Mouse (Mus musculus) liver (tissue): ENCODE data around the gene Grm8.
"Not testable (repeated sequence)": the region's sequence is repeated elsewhere in the genome, so short reads cannot be mapped to it uniquely, and the experiment has no call there.

Experiments used
- DNase-seq: peaks from one replicate; pipeline ENCODE4 v3.0.0-alpha.2; 2020; ENCODE audit warnings: mixed read lengths

Grm8 gene

DNA sequence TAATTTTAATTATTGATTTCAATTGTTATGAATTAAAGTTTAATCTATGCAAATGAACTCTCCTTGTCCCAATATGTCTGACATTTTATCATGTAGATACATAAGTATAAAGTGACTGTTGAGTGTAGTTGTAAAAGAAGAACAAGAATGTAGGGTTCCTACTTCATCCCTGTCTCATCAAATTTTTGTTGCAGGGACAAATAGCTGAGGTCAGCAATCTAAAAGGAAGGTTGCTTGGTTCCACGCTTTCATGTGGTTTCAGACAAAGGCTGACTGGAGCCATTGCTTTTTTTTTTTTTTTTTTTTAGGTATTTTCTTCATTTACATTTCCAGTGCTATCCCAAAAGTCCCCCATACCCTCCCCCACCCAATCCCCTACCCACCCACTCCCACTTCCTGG lies 298.8 kb downstream of the Grm8 start:
- DNase-seq, result no peak

DNA sequence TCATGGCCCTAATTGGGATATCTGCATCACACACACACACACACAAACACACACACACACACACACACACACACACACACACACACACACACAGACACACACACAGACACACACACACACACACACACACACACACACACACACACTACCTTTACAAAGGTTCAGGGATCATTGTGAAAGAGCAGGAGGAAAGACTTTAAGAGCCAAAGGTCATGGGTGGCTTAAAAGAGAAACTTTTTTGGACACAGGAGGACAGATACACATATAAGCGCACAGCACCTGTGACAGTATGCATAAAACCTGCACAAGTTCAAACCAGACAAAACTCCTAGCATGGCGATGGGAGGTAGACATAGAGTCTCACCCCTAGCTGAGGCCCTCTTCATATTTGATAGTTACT lies 315.2 kb downstream of the Grm8 start:
- DNase-seq, result not testable (repeated sequence)

DNA sequence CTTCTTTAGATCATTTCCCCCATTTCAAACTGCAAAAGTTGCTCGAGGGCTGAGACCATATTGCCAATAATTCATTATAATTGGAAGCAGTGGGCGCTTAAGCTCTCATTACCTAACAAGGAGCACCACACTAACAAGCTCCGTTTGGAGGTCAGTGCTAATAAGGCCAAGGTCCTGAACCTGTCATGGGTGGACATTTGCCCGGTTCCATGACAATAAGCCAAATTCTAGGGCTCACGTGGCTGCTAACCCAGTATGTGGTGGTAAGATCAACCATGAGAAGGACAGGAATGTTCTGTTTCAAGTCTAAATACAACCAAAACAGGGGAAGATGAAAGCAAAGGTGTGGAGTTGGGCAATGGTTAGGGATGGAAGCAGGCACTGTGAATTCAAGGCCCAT lies 322.2 kb downstream of the Grm8 start:
- no peak for DNase-seq

DNA sequence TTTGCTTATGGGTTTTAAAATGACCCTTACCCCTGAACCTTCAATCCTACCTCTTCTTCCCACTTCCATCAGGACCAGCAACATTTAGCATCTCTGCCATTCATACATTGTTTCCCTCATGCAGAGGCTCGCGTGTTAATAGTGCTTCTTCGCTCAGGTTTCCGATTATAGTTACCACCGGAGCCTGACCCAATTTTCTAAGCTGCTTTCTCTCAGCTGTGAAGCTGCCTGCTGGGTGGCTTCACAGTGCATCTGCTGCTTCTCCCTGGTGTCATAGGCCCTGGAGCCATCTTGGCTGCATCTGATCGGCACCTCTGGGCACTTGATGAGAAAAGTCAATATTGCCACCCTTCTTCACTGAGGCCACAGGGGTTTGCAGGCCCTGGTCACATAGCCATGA lies 325.0 kb downstream of the Grm8 start:
- no peak for DNase-seq

DNA sequence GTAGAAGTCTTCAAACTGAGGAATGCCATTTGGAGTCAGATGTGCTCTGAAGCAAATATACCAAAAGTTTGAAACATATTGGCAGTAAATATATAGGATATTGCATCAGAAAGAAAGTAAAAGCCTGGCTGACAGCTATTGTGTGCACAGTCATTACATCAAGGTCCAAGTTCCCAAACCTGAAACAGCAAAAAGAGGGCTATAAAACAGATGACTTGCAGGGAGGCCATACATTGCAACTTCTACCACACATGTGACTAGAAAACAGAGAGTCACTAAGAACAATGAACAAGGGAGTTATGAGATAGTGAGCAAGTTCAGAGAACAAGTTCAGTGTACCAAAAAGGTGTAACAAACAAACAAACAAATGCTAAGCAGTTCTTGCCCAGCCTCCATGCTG lies 328.2 kb downstream of the Grm8 start:
- no peak for DNase-seq

DNA sequence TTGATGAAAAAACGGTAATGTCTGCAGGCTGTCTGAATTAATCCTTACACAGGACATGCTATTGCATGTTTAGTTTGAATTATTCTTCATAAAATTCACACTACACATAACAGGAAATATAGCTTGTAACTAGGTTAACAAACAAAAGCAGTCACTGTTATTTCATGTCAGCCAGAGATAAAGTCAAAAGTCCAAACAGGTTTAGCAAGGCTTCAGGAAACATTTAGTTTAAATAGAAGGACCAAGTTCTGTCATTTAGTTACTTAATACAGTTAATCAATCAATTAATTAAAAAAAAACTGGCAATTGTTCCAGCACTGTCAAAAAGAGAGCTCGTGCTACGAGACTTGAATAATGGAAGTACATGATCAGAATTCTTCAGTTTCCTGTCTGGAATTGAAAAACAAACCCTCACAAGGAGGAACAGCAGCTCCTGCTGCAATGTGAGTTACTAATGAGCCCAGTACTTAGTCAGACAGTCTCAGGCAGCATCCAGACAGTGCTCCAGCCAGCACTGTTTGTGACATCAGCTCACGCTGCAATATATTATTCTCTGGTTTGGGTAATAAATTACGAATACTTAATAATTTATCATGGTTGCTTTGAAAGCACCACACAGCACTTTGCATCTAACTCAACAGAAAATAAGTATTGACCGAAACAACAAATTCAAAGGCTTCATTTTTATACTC lies 334.0 kb downstream of the Grm8 start:
- DNase-seq, result no peak

DNA sequence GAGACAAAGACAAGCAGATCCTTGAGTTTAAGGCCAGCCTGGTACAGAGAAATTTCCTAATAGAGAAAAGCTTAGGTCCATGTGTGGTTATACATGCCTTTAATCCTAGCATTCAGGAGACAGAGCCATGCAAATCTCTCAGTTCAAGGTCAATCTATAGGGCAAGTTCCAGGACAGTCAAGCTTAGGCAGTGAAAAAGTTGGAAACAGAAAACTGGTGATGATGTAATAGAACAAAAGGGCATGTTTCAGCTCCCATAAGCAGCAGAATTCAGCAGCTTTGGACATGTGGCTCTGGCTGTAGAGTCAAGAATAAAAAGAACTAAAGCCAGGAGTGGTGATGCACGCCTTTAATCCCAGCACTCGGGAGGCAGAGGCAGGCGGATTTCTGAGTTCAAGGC lies 336.2 kb downstream of the Grm8 start:
- no peak for DNase-seq

DNA sequence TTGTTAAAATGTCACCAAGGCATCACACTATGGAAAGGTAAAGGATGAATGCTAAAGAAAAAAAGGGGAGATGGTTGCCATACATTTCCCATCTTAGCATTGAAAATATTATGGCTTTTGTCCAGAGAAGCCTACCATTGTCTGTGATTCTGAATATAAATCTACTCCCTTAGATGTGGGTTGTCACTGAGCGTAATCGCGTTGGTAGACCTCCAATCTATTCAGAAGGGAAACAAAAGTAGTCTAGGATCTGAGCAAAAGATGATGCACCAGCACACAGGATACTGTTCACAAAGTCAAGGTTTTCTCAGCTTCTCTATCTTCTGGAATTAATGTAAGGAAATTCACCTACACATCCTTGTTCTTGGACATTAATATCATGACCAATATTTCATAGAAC lies 345.4 kb downstream of the Grm8 start:
- DNase-seq, result no peak

DNA sequence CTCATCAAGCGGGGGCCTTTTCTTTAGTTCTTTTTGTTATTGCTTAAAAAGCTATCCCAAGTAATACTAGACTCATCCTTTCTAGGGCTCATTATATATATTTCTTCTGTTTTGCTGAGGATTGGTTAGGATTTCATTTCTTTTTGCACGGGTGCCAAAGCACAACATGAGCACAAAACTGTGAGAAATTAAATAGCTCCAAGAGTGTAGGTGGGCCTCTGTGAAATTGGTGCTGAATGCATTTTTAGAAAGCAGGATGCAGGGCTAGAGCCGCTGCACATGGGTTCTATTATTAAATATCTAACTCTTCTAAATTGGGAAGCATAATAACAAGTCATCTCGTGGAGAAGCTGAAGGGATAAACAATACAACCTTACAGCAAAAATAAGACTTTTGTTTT lies 345.8 kb downstream of the Grm8 start:
- no peak for DNase-seq

DNA sequence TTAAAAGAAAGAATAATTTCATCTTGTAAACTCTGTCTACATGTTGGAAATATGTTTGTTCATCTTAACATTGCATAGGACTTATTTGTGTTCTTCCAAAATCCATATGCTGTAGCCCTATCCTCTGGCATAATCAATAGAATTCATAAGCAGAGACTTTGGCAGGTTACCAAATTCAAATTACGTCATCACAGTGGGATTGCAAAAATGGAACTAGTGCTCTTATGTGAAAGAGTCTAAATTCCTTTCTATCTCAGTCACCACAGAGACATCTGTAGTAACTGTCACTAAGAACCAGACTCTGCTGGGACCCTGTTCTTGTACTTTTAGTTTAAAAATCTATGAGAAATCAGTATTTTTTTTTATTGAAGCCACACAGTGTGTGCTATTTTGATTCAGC lies 352.7 kb downstream of the Grm8 start:
- DNase-seq, result no peak

DNA sequence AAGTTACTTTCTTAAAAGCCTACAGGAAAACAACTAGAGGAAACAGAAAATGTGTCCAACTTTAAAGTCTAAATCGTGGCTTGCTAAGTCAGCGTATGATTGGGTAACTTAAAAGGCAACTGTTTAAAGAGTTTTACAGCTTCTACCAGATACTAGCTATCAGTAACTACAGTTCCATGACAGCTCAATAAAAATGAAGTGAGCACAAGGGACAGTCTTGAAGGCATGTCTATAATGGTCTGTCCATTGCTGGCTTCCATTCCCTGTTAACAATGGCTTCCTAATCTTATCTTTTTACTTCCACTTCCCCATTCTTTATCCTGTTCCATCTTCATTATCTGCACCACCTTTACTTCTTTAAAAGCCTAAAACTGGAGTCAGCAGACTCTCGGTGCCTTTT lies 353.6 kb downstream of the Grm8 start:
- no peak for DNase-seq

DNA sequence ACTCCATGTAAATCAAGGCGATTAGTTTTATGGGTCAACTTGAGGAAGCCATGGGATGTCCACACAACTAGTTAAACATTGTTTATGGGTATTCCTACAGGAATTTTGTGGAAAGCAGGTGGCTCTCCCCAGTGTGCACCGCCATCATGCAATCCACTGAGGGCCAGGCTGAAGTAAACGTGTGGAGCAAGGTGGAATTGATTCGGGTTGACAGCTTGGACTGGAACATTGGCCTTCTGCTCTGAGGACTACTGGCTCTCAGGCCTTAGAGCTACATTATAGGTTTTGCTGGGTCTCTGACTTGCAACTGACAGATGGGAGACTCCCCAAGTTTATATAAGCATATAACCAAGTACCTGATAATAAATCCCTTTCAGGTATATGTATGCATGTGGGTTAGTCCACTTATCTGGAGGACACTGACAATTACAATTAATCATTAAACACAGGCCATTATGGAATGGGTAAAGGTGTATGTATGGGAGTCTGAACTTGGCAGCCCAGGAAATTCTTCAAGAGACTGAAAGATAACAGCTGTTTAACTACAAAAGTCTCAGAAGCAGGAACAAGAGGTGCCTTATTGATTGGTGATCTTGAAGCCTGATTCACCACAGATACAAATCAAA lies 359.2 kb downstream of the Grm8 start:
- DNase-seq, result no peak

DNA sequence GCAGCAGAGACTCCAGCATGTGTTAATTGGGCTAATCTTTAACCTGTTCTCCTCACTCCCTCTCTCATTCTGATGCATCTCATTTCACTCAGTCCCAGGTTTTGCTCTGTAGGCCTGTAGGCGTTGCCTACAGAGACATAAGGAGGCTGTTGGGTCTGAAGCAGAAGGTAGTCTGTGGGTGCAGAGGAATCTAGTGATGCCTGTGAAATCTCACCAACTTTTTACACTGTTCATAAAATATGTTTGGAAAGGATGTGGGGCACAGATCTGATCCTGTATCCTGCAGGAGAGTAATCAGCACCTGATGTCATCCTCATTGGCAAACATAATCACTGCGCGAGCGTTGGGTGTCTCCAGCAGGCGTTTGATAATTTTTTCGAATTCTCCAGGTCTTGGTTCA lies 372.9 kb downstream of the Grm8 start:
- DNase-seq, result no peak

DNA sequence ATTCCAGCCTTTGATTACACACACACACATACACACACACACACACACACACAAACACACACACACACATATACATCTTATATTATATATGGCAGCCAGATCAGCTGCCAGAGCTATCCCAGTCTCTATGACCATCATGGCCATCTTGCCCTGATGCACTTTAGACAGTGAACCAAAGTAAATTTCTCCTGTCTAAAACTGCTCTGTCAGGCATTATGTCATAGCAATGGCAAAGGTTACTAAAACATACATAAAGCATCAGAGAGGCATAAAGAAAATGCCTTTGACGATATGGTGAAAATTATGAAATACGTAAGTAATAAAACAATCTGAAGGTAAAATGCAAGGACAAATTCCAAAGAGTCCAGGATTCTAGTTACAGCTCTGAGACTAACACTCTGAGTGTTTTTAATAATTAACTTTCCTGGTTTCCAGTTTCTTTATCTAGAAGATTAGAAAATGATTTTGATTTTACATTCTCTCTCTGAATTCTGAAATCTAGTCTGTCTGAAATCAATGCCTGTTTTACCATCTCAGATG lies 381.6 kb downstream of the Grm8 start:
- no peak for DNase-seq

DNA sequence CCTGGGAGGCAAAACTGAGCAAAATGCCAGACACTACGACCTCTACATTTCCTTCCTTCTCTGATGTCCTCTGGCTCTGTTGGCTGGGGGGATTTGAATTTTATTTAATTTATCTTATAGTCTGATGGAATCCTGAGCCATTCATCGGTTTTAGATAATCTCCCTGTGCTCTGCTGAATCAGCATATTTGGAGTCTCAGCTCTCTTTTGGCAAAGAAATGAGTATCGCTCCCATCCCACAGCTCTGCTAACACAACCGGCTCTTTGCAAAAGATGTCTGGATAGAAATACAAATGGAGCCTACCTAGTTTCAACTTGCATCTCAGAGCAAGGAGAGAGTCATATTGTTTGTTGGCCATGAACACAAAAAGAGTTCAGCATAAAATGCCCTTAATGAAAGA lies 388.5 kb downstream of the Grm8 start:
- no peak for DNase-seq

DNA sequence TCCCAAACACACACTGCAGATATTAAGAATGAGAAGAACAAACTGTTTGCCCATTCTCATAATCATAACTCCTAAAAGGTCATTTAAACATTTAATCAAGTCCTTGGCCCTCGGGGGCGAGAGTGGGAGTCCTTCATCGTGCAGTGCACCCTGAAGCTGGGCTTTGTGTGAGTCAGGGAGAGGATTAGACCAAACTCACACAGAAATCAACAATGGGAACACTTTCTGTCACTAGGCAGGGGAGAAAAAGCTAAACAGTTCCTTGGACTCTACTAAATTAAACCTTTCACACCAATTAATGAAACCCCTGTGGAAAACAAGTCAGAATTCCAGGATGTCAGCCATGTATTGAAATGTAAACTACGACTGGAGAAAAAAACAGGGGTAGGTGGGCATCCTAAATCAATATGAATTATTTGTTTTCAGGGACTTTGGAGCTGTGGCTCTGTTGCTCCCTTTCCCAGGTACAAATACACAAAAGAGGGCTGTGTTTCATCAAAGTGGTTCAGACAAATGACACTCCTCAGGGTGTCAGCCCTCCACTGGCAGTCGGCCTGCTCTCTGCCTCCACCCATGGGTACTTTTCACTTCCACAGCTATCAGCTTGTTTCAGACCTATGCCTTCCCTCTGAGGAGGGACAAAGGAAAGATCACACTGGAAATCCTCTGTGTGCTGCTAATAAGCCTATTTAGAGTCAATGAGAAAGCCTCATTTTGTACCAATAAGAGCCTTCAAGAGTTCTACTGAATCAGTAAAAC lies 389.1 kb downstream of the Grm8 start:
- DNase-seq, result no peak

DNA sequence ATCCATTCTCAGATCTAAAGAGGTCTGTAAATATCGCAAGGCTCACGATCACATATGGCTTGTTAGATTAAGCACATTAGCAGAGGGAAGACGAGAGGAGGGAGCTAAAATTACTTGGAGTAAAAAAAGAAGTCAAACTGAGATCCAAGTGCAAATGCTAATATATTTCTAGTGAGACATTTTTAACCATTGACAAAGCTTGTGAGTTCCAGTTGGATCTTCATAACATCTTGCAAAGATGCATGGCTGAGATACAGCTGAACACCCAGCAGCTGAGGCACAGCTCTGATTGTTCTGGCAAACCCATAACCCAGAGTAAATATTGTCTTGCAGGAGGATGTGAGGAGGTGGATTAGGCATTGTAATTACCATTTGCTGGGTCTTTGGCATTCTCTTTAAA lies 445.6 kb downstream of the Grm8 start:
- DNase-seq, result no peak

DNA sequence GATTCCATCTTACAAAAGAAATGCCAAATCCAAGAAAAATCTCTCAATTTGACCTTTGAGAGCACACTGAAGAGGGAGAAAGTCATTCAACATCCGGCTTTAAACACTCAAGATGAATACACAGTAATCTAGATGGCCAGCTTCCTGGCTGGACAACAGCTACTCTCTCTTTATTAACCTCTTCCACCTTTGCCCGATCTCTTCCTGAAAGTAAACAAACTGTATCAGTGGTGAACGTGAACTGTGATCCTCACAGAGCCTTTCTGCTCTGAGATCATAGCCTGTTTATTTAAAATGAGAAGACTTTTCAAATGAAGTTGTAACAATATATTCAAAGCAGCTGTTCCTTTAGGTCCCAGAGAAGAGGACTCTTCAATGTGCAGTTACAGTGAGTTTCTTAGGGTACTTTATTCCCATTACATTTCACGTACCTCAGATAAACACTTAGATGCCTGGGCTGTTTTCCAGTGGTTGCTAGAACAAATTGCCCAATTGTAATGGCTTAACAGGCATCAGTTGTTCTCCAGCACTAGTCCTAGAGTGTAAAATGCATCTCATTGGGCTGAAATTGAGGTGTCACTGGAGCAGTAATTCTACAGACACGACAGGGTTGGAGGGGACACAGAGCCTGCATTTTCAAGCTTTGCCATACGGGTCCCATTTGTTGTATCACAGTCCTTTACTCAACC lies 473.1 kb downstream of the Grm8 start:
- no peak for DNase-seq

DNA sequence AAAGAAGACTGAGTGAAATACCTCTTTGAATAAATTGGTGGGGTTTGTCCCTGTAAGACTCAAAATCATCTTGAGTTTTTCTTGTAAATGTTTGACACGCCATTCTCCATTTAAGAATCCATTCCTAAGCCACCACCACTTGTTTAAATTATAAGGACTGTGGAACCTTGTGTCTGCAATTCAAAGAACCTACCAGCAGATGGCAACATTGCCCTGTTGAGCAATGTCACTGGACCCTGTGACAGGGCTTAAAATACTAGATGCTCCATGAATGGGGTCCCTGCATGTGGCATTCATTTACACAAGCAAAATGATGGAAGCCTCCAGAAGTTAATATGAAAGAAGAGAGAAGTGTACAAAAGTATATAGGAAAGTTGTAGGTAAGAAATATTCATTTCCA lies 477.5 kb downstream of the Grm8 start:
- DNase-seq, result peak; percentile 23

DNA sequence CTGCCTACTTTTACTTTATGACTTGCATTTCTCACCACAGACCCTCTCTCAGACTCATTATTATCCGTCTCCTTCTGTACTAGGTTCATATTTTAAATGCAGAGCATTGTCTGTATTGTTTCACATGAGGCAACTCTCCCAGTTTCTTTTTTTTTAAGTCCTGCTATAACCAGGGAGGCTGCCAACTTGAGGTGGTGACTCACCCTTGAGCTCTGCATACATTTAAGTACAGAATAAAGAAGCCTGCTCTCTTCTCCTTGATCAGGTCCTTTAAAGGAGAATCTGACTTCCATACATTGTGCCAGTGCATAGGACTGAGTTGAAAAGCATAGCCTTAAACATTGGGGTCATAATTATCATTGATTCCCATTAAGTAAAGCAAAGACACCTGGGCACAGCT lies 488.5 kb downstream of the Grm8 start:
- no peak for DNase-seq

DNA sequence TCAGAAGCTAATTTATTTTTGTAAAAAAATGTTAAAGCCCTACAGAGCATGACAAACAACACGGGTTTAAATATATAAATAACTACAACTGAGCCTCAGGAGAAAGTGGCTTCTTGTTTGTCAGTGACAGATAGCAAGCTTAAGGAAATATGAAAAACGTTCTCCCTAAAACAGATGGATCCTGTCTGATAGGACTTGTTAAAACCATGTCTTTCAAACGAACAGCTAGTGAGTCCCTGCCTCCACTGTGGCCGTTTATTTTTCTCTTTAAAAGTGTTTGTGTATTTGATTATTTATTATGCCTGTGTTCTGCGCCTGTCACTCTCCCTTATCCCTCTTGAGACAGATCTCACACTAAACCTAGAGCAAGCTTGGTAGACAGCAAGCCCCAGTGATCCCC lies 489.9 kb downstream of the Grm8 start:
- no peak for DNase-seq

DNA sequence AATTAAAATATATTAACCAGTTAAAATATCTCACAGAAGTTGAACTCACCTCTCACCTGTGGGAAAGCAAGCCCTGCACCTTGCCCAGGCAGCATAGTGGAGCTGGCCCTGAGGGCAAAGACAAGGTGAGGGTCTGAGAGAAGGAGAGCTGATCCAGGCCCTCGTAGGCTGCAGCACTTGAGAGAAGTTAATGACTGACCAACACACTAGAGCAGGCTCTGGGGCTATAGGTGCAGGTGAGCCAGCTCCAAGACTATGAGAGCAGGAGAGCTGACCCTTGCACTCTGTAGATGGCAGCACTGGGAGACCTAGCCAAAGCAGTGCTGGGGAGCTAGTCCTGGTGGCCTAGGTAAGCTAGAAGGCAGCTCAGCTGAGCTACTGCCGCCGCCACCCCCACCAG lies 499.1 kb downstream of the Grm8 start:
- no peak for DNase-seq

DNA sequence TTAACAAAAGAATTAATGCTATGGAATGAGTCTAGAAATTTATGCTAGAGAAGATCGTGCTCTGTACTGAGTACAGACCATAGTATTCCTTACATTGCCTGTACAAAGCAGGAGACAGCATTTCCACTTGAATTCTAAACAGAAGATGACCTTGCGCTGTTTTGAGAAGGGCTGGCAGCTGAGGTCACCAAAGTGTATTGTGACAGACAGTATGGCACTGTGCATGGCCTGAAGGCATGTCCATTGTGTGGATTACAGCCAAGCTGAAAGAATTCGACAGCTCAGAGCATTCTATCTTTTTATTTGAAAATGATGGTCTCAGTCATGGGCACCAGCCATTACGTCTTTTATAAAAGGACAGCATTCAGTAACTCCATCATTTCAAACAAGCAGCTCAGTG lies 517.5 kb downstream of the Grm8 start:
- no peak for DNase-seq

DNA sequence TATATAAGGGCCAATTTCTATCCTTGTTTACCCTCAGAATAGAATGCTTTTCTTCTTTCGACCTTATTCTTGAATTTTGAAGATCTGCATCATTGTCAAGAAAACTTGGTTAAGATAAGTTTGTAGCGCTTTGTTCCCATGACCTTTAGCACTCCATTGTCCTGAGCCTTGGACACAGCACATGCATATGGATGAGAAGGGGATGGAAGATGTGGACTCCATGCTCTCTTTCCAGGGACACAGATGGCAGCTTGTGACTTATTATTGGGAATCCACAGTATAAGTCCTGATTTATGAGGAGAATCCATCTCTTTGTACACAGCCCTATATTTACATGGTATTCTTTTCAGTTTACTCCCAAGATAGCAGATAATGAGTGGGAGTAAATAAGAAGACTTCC lies 554.5 kb downstream of the Grm8 start:
- DNase-seq, result no peak
